Mouse (Mus musculus) fat pad, adult 2 months (tissue): ENCODE data around the gene Ephb3.
"Not testable (repeated sequence)": the region's sequence is repeated elsewhere in the genome, so short reads cannot be mapped to it uniquely, and the experiment has no call there.

Experiments
- DNase-seq: peaks from one replicate; pipeline ENCODE4 v3.0.0-alpha.2; 2011; ENCODE audit warnings: low read depth, low spot score; ENCODE audit errors: extremely low read depth

Ephb3 gene

GRCm38 (mm10) chr16:21204367-21205092 is at the start of gene Ephb3:
Ephb3 (plus strand) TSS chr16:21204755.
- peak; percentile 63 for DNase-seq

- DNase-seq = not testable (repeated sequence)
Measured at GRCm38 (mm10) chr16:21156261-21156660, 48.3 kb upstream of the Ephb3 start.

GRCm38 (mm10) chr16:21159226-21159625 is 45.3 kb upstream of the Ephb3 start:
- not testable (repeated sequence) for DNase-seq

- peak; percentile 36 for DNase-seq
Measured at GRCm38 (mm10) chr16:21163423-21163822, 41.1 kb upstream of the Ephb3 start.

GRCm38 (mm10) chr16:21165343-21166220 is 39.0 kb upstream of the Ephb3 start:
- DNase-seq = not testable (repeated sequence)

- DNase-seq = no peak
Measured at GRCm38 (mm10) chr16:21168730-21169129, 35.8 kb upstream of the Ephb3 start.

- no peak for DNase-seq
Measured at GRCm38 (mm10) chr16:21175236-21175635, 29.3 kb upstream of the Ephb3 start.

- no peak for DNase-seq
Measured at GRCm38 (mm10) chr16:21182108-21182507, 22.4 kb upstream of the Ephb3 start.

- no peak for DNase-seq
Measured at GRCm38 (mm10) chr16:21184697-21185096, 19.9 kb upstream of the Ephb3 start.

- no peak for DNase-seq
Measured at GRCm38 (mm10) chr16:21187568-21187967, 17.0 kb upstream of the Ephb3 start.

GRCm38 (mm10) chr16:21188345-21188744 is 16.2 kb upstream of the Ephb3 start:
- DNase-seq = no peak

- DNase-seq = no peak
Measured at GRCm38 (mm10) chr16:21191569-21191968, 13.0 kb upstream of the Ephb3 start.

- DNase-seq = no peak
Measured at GRCm38 (mm10) chr16:21192509-21193354, 11.8 kb upstream of the Ephb3 start.

- DNase-seq = no peak
Measured at GRCm38 (mm10) chr16:21194182-21194581, 10.4 kb upstream of the Ephb3 start.

- DNase-seq = no peak
Measured at GRCm38 (mm10) chr16:21195260-21195866, 9.2 kb upstream of the Ephb3 start.

GRCm38 (mm10) chr16:21196576-21196975 is 8.0 kb upstream of the Ephb3 start:
- no peak for DNase-seq

GRCm38 (mm10) chr16:21197542-21197941 is 7.0 kb upstream of the Ephb3 start:
- no peak for DNase-seq

- no peak for DNase-seq
Measured at GRCm38 (mm10) chr16:21198006-21198405, 6.5 kb upstream of the Ephb3 start.

GRCm38 (mm10) chr16:21198529-21198928 is 6.0 kb upstream of the Ephb3 start:
- DNase-seq = no peak

GRCm38 (mm10) chr16:21199426-21199825 is 5.1 kb upstream of the Ephb3 start:
- DNase-seq = no peak

- no peak for DNase-seq
Measured at GRCm38 (mm10) chr16:21202731-21203130, 1.8 kb upstream of the Ephb3 start.
